Mouse (Mus musculus) brain, embryonic 14.5 days (tissue): ENCODE measurements around the gene Chmp5.

Source experiments
- CTCF ChIP-seq: fragments of 200-500 bp; IDR thresholded peaks from 2 replicates; pipeline ENCODE4 v1.5.1; 2012; ENCODE audit warnings: inconsistent platforms, mild to moderate bottlenecking, moderate library complexity, borderline replicate concordance; ENCODE audit not compliant: insufficient read depth, insufficient read length; ENCODE audit errors: extremely low read depth
- POLR2A ChIP-seq: fragments of 200-500 bp; IDR thresholded peaks from 2 replicates; pipeline ENCODE4 v1.6.1; 2012; ENCODE audit warnings: mild to moderate bottlenecking, inconsistent platforms, borderline replicate concordance; ENCODE audit not compliant: poor library complexity, insufficient read depth, insufficient read length, severe bottlenecking; ENCODE audit errors: extremely low read depth

DNA sequence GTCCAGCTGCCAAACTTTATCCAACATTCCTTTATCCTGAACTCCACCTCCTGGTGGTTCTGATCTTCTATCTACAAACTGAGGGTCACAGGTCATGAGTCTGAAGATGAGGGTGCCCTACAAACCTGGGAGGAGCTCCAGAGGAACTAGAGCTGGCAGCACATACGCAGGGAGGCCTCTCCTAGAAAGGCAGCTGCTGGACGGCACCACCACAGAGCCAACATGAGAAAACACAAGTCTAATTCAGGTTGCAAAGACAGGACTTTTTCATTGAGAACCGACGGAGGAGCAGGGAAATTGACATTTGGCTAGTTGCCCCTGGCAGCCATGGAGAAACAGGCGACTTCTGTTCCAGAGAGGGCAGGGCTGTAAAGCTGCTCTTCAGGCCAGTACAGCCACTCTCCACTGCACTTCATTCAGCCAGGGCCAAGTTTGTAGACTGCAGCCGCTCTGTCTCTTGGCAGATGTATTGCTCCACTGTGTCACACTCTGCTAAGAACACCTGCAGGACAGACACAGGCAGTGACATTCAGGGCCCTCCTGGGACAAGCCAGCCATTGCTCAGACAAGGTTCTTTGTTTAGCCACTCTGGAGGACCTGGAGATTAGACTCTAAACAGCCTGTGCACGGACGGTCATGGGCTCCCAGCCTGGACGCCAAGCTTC is 11.9 kb upstream of the Chmp5 start:
- TF ChIP-seq CTCF (no peak), POLR2A (no peak)
